Mouse (Mus musculus) neural tube, embryonic 15.5 days (tissue): ENCODE results near the gene Lenep. TPM values are rescaled to one million over a fixed set of nuclear protein-coding genes. Genes with fewer than 3 reads are reported as not detected.
A peak's percentile ranks its signal among the peaks of the same experiment; 100 is the strongest.

Experiments used
- ATAC-seq: fragments of 200-750 bp; cut with Nextera tagmentation; 2 replicates; pipeline ENCODE4 v1.8.0; 2017; ENCODE audit warnings: mild to moderate bottlenecking, moderate TSS enrichment, moderate library complexity; ENCODE audit not compliant: low FRiP score
- H3K27ac ChIP-seq: fragments of 300-500 bp; sonication (generic); replicated peaks from 2 replicates; pipeline ENCODE4 v1.5.1; 2015; ENCODE audit warnings: mild to moderate bottlenecking, inconsistent platforms
- H3K27me3 ChIP-seq: fragments of 300-500 bp; sonication (generic); replicated peaks from 2 replicates; pipeline ENCODE4 v1.6.1; 2015; ENCODE audit warnings: inconsistent platforms
- H3K36me3 ChIP-seq: fragments of 300-500 bp; sonication (generic); 2 replicates; pipeline ENCODE4 v1.6.1; 2015; ENCODE audit warnings: inconsistent platforms
- H3K4me1 ChIP-seq: fragments of 300-500 bp; sonication (generic); 2 replicates; pipeline ENCODE4 v1.6.1; 2015; ENCODE audit warnings: inconsistent platforms
- H3K4me2 ChIP-seq: fragments of 300-500 bp; sonication (generic); 2 replicates; pipeline ENCODE4 v1.6.1; 2015; ENCODE audit warnings: inconsistent platforms, mild to moderate bottlenecking, moderate library complexity
- H3K4me3 ChIP-seq: fragments of 300-500 bp; sonication (generic); replicated peaks from 2 replicates; pipeline ENCODE4 v1.5.1; 2015; ENCODE audit warnings: mild to moderate bottlenecking, inconsistent platforms
- H3K9ac ChIP-seq: fragments of 300-500 bp; sonication (generic); replicated peaks from 2 replicates; pipeline ENCODE4 v1.6.1; 2015; ENCODE audit warnings: mild to moderate bottlenecking, inconsistent platforms
- H3K9me3 ChIP-seq: fragments of 300-500 bp; sonication (generic); replicated peaks from 2 replicates; pipeline ENCODE4 v1.6.1; 2016; ENCODE audit warnings: inconsistent platforms
- WGBS: fragments of 180-500 bp; shearing (Covaris S2); methylation state at CpG from one replicate; pipeline ENCODE4 v1.1.7; 2015; ENCODE audit warnings: mixed read lengths; 5-methylcytosine and 5-hydroxymethylcytosine counted together
- polyA plus RNA-seq: library from polyadenylated mRNA; unstranded; fragments of >200 nt; fragmentation: Nextera tagmentation; extraction: Ambion mirVana; gene quantifications from 2 replicates; pipeline ENCODE4 v1.2.1, GENCODE M21; 2015

Lenep gene
- 0.18 and 2.1 TPM in 2 replicates for polyA plus RNA-seq

- no peaks in the 10 kb centered on the region for H3K4me1 ChIP-seq
- H3K4me2 ChIP-seq = no peak within 1 kb of the TSS
- H3K27ac ChIP-seq = no peak within 1 kb of the TSS
- peaks cover 47% of the 10 kb centered on the region for H3K36me3 ChIP-seq
- ATAC-seq = no peak
- H3K9me3 ChIP-seq = no peaks in the 10 kb centered on the region
- 0 out of 2 replicates have a peak, but pooled peaks cover 4% of the 10 kb centered on the region for H3K27me3 ChIP-seq
- no peak within 1 kb of the TSS for H3K9ac ChIP-seq
- H3K4me3 ChIP-seq = no peak within 1 kb of the TSS
- 83% methylated on average over 5 of the region's 5 CpGs for WGBS
These were observed at the start of gene Lenep for GRCm38 (mm10) chr3:89402693-89403092. Lenep (minus strand) TSS chr3:89402793.

GRCm38 (mm10) chr3:89451916-89452315 is 49.3 kb upstream of the Lenep start:
- no peaks in the 10 kb centered on the region for H3K27me3 ChIP-seq
- no peaks in the 10 kb centered on the region for H3K9me3 ChIP-seq
- no peak overlapping the region for H3K9ac ChIP-seq
- 94% methylated on average over 1 of the region's 1 CpGs for WGBS
- no peak overlapping the region for H3K4me3 ChIP-seq
- no peak for ATAC-seq
- no peak overlapping the region for H3K27ac ChIP-seq
- H3K4me1 ChIP-seq = 0 out of 2 replicates have a peak, but pooled peaks cover 9% of the 10 kb centered on the region
- H3K4me2 ChIP-seq = no peak overlapping the region
- H3K36me3 ChIP-seq = no peaks in the 10 kb centered on the region

GRCm38 (mm10) chr3:89449541-89449940 is 46.9 kb upstream of the Lenep start:
- Histone ChIP-seq H3K9ac (no peak overlapping the region), H3K4me1 (0 out of 2 replicates have a peak, but pooled peaks cover 9% of the 10 kb centered on the region), H3K4me3 (no peak overlapping the region), H3K4me2 (no peak overlapping the region), H3K27me3 (no peaks in the 10 kb centered on the region), H3K9me3 (no peaks in the 10 kb centered on the region), H3K36me3 (no peaks in the 10 kb centered on the region), H3K27ac (no peak overlapping the region)
- ATAC-seq = peak; percentile 79
- WGBS = 41% methylated on average over 7 of the region's 7 CpGs

GRCm38 (mm10) chr3:89448720-89449537 is 46.3 kb upstream of the Lenep start:
- ATAC-seq = peak; percentile 23; the same call in 1 of the 2 replicates

GRCm38 (mm10) chr3:89440691-89441090 is 38.1 kb upstream of the Lenep start:
- WGBS = 87% methylated on average over 2 of the region's 2 CpGs

More at GRCm38 (mm10) chr3:89448720-89449537, 46.3 kb upstream of the Lenep start:
- Histone ChIP-seq H3K9ac (no peak overlapping the region), H3K27me3 (no peaks in the 10 kb centered on the region), H3K4me3 (no peak overlapping the region), H3K36me3 (no peaks in the 10 kb centered on the region), H3K4me1 (0 out of 2 replicates have a peak, but pooled peaks cover 9% of the 10 kb centered on the region), H3K27ac (no peak overlapping the region), H3K9me3 (no peaks in the 10 kb centered on the region), H3K4me2 (no peak overlapping the region)
- 72% methylated on average over 13 of the region's 13 CpGs for WGBS

GRCm38 (mm10) chr3:89437269-89437668 is 34.7 kb upstream of the Lenep start:
- Histone ChIP-seq H3K36me3 (peaks cover 22% of the 10 kb centered on the region), H3K9ac (0 out of 2 replicates have a peak overlapping the region, but pooled peaks have one; percentile 8), H3K27me3 (no peaks in the 10 kb centered on the region), H3K4me1 (peaks cover 32% of the 10 kb centered on the region), H3K4me3 (peak overlapping the region; percentile 36), H3K27ac (peak overlapping the region; percentile 62), H3K9me3 (no peaks in the 10 kb centered on the region), H3K4me2 (peak overlapping the region; percentile 46)
- no peak for ATAC-seq
- 22% methylated on average over 5 of the region's 5 CpGs for WGBS

More at GRCm38 (mm10) chr3:89440691-89441090, 38.1 kb upstream of the Lenep start:
- ATAC-seq = no peak
- peaks cover 15% of the 10 kb centered on the region for H3K4me1 ChIP-seq
- no peaks in the 10 kb centered on the region for H3K9me3 ChIP-seq
- H3K27me3 ChIP-seq = no peaks in the 10 kb centered on the region
- no peak overlapping the region for H3K9ac ChIP-seq
- no peaks in the 10 kb centered on the region for H3K36me3 ChIP-seq
- H3K4me3 ChIP-seq = no peak overlapping the region
- H3K4me2 ChIP-seq = no peak overlapping the region
- no peak overlapping the region for H3K27ac ChIP-seq

GRCm38 (mm10) chr3:89436176-89437113 is 33.9 kb upstream of the Lenep start, which contains the start of gene Pbxip1:
Pbxip1 (plus strand) TSS chr3:89436706.
- H3K4me2 ChIP-seq = peak within 1 kb of the TSS; percentile 46
- 0 out of 2 replicates have a peak within 1 kb of the TSS, but pooled peaks have one; percentile 8 for H3K9ac ChIP-seq
- H3K4me3 ChIP-seq = peak within 1 kb of the TSS; percentile 36
- peaks cover 40% of the 10 kb centered on the region for H3K4me1 ChIP-seq
- H3K9me3 ChIP-seq = no peaks in the 10 kb centered on the region
- 5% methylated on average over 15 of the region's 16 CpGs for WGBS
- ATAC-seq = peak; percentile 53; the same call in 1 of the 2 replicates
- H3K36me3 ChIP-seq = peaks cover 22% of the 10 kb centered on the region
- H3K27ac ChIP-seq = peak within 1 kb of the TSS; percentile 62
- no peaks in the 10 kb centered on the region for H3K27me3 ChIP-seq

GRCm38 (mm10) chr3:89435041-89435440 is 32.4 kb upstream of the Lenep start:
- no peak overlapping the region for H3K9ac ChIP-seq

GRCm38 (mm10) chr3:89434532-89434931 is 31.9 kb upstream of the Lenep start:
- ATAC-seq = no peak

More at GRCm38 (mm10) chr3:89435041-89435440, 32.4 kb upstream of the Lenep start:
- Histone ChIP-seq H3K4me3 (no peak overlapping the region), H3K4me2 (no peak overlapping the region), H3K4me1 (peaks cover 47% of the 10 kb centered on the region), H3K27ac (peak overlapping the region; percentile 4; the same call in 1 of the 2 replicates), H3K36me3 (peaks cover 22% of the 10 kb centered on the region), H3K27me3 (no peaks in the 10 kb centered on the region), H3K9me3 (no peaks in the 10 kb centered on the region)
- no peak for ATAC-seq
- WGBS = 68% methylated on average over 7 of the region's 7 CpGs

GRCm38 (mm10) chr3:89432606-89433005 is 30.0 kb upstream of the Lenep start:
- no peaks in the 10 kb centered on the region for H3K27me3 ChIP-seq
- 93% methylated on average over 8 of the region's 8 CpGs for WGBS
- peaks cover 23% of the 10 kb centered on the region for H3K36me3 ChIP-seq
- ATAC-seq = no peak
- H3K4me3 ChIP-seq = no peak overlapping the region
- no peak overlapping the region for H3K27ac ChIP-seq
- H3K9me3 ChIP-seq = no peaks in the 10 kb centered on the region
- H3K4me2 ChIP-seq = no peak overlapping the region
- peaks cover 47% of the 10 kb centered on the region for H3K4me1 ChIP-seq
- no peak overlapping the region for H3K9ac ChIP-seq

More at GRCm38 (mm10) chr3:89434532-89434931, 31.9 kb upstream of the Lenep start:
- Histone ChIP-seq H3K9ac (no peak overlapping the region), H3K4me2 (no peak overlapping the region), H3K9me3 (no peaks in the 10 kb centered on the region), H3K27ac (no peak overlapping the region; the same call in 1 of the 2 replicates), H3K36me3 (peaks cover 22% of the 10 kb centered on the region), H3K4me3 (no peak overlapping the region), H3K4me1 (peaks cover 47% of the 10 kb centered on the region), H3K27me3 (no peaks in the 10 kb centered on the region)
- 89% methylated on average over 11 of the region's 11 CpGs for WGBS
